Mouse (Mus musculus) left cerebral cortex, adult 2 months (tissue): ENCODE measurements around the gene Gm3468. TPM values are rescaled to one million over a fixed set of nuclear protein-coding genes. Genes with fewer than 3 reads are reported as not detected.
"Not testable (repeated sequence)": the region's sequence is repeated elsewhere in the genome, so short reads cannot be mapped to it uniquely, and the experiment has no call there.

Source experiments
- DNase-seq, 2 experiments: peaks; one replicate each; pipeline ENCODE4 v3.0.0; 2021 to 2022; ENCODE audit warnings: low spot score in 2 of 2, mixed read lengths in 1 of 2; ENCODE audit errors: extremely low spot score in 1 of 2
- H3K27ac ChIP-seq: fragments of 200-600 bp; 2 replicates; pipeline ENCODE4 v1.8.1; 2022
- H3K4me3 ChIP-seq: fragments of 200-600 bp; 2 replicates; pipeline ENCODE4 v1.8.1; 2022
- CTCF ChIP-seq: fragments of 200-600 bp; IDR thresholded peaks from 2 replicates; pipeline ENCODE4 v1.8.1; 2022; ENCODE audit warnings: antibody characterized with exemption, mild to moderate bottlenecking, moderate library complexity
- intact Hi-C: fragments of 180-260 bp; cut with DNase I; formaldehyde crosslinking; loops from one replicate; pipeline ENCODE4 v1.15.1; 2025
- long read RNA-seq, 2 experiments: library from polyadenylated mRNA; stranded (forward); transcript quantifications; one replicate each; pipeline ENCODE4 v2.0.0; 2021; ENCODE audit warnings: borderline mapping rate in 2 of 2
- total RNA-seq, 2 experiments: library from RNA; stranded (reverse); gene quantifications; 2 replicates each; pipeline ENCODE4 v1.2.3; 2021

Gene Gm3468
- under 1 TPM; 0.84 to 0.87 TPM for total RNA-seq
- long read RNA-seq, experiment 1, partial matches to known transcripts: 1 of 3 reads
- long read RNA-seq, experiment 1, other reads (novel, unspliced or antisense): 2 of 3 reads
- long read RNA-seq, experiment 2, partial matches to known transcripts: 0 of 2 reads
- long read RNA-seq, experiment 2, other reads (novel, unspliced or antisense): 2 of 2 reads

GRCm38 (mm10) chr14:6108272-6108925 lies at the start of gene Gm3468:
Gene Gm3468, minus strand, starts transcription at chr14:6108665.
- TF ChIP-seq CTCF: peak; percentile 37
- intact Hi-C loops, H3K27ac ChIP-seq: not testable (repeated sequence)
- H3K4me3 ChIP-seq: peak within 1 kb of the TSS; percentile 29
- DNase-seq: peak; percentile 41 to 48

- intact Hi-C loops, H3K4me3 ChIP-seq, H3K27ac ChIP-seq, DNase-seq: not testable (repeated sequence)
Observed at GRCm38 (mm10) chr14:6125707-6126106, 17.2 kb upstream of the Gm3468 start, which contains the start of gene Gm3476. Gene Gm3476, minus strand, starts transcription at chr14:6125807.

- DNase-seq, H3K4me3 ChIP-seq, intact Hi-C loops, H3K27ac ChIP-seq: not testable (repeated sequence)
- peak; percentile 29 for TF ChIP-seq CTCF
Observed at GRCm38 (mm10) chr14:6107500-6107899, 965 bp downstream of the Gm3468 start.

- H3K4me3 ChIP-seq, H3K27ac ChIP-seq, intact Hi-C loops, DNase-seq: not testable (repeated sequence)
Observed at GRCm38 (mm10) chr14:6093842-6094241, 14.6 kb downstream of the Gm3468 start, which contains the start of gene Gm8206. Gene Gm8206, minus strand, starts transcription at chr14:6093942.

GRCm38 (mm10) chr14:6058167-6058566 lies 50.3 kb downstream of the Gm3468 start, which contains the start of gene Gm6337:
Gene Gm6337, minus strand, starts transcription at chr14:6058267.
- H3K4me3 ChIP-seq, intact Hi-C loops, DNase-seq, H3K27ac ChIP-seq: not testable (repeated sequence)

Other genes starting within 250 kb of the Gm3468 start
- gene Gm8237, start 228.3 kb downstream of the Gm3468 start, total RNA-seq: under 1 TPM; 0.47 to 1.00 TPM
- gene Gm3248, start 146.9 kb downstream of the Gm3468 start, total RNA-seq: 1 to 10 TPM in 1 of 2 experiments, under 1 TPM in 1; 0.50 to 1.4 TPM
- not detected for gene Gm3453, start 129.5 kb downstream of the Gm3468 start, total RNA-seq
- gene Gm6337, start 50.4 kb downstream of the Gm3468 start, total RNA-seq: not detected
- gene Gm8206, start 14.7 kb downstream of the Gm3468 start, total RNA-seq: not detected
- not detected for gene Gm3476, start 17.1 kb upstream of the Gm3468 start, total RNA-seq
- gene Gm21560, start 110.6 kb upstream of the Gm3468 start, total RNA-seq: 1 to 10 TPM in 1 of 2 experiments, under 1 TPM in 1; 0.98 to 1.0 TPM
- gene Gm3411, start 178.6 kb upstream of the Gm3468 start, total RNA-seq: 1 to 10 TPM; 1.4 to 1.7 TPM
- not detected for gene Gm21103, start 196.2 kb upstream of the Gm3468 start, total RNA-seq
- gene Gm3618, start 235.0 kb upstream of the Gm3468 start, total RNA-seq: not detected